Mouse (Mus musculus): Measurements from ENCODE around the gene Myh1.

Gene Myh1

DNA sequence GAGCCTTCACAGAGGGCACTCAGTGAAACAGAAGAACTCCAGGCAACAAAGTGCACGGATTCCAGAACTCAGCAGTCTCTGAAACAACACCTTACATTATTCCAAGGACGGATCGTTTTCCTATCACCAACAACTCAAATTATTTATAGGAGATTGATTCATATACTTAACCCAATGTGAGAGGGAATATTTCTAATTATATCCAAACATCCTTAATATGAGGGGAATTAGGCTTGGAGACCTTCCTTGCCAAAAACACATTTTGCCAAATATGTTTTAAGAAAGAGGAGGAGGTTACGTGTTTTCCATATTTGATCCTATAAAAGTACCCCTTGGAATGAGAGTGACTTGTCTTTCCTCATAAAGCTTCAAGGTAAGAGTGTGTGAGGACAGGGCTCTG lies at the start of gene Myh1:
Gene Myh1 (plus strand): TSS at position 301 of the 400 bp plus-strand sequence.
- DNase-seq, result no peak

DNA sequence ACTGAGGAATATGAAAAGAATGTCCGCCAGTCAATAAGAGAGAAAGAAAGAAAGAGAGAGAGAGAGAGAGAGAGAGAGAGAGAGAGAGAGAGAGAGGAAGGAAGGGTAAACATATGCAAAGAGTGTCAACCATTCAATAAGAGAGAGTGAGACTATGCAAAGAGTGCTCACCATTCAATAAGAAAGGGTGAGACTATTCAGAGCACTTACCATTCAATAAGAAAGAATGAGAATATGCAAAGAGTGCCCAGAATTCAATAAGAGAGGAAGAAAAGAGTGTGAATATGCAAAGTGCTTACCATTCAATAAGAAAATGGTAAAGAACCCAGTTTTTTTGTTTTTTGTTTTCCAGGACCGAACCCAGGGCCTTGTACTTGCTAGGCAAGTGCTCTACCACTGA lies 49.6 kb upstream of the Myh1 start:
- no peak for DNase-seq

DNA sequence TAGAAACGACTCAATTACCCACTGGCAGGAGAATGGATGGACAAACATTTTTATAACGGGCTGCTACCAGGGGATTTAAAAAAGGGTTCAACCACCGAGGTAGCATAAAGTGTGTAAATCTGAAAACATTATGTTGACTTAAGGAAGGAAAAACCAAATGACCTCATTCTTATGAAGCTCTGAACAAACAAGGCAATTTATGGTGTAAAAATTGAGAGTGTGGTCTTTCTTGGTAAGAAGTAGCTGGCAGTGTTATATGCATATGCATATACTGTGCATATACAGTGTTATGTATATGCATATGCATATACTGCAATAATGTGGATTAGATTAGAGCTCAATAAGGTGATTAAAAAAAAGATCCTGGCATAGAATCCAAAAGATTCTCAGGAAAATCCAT lies 48.7 kb upstream of the Myh1 start:
- DNase-seq, result no peak

DNA sequence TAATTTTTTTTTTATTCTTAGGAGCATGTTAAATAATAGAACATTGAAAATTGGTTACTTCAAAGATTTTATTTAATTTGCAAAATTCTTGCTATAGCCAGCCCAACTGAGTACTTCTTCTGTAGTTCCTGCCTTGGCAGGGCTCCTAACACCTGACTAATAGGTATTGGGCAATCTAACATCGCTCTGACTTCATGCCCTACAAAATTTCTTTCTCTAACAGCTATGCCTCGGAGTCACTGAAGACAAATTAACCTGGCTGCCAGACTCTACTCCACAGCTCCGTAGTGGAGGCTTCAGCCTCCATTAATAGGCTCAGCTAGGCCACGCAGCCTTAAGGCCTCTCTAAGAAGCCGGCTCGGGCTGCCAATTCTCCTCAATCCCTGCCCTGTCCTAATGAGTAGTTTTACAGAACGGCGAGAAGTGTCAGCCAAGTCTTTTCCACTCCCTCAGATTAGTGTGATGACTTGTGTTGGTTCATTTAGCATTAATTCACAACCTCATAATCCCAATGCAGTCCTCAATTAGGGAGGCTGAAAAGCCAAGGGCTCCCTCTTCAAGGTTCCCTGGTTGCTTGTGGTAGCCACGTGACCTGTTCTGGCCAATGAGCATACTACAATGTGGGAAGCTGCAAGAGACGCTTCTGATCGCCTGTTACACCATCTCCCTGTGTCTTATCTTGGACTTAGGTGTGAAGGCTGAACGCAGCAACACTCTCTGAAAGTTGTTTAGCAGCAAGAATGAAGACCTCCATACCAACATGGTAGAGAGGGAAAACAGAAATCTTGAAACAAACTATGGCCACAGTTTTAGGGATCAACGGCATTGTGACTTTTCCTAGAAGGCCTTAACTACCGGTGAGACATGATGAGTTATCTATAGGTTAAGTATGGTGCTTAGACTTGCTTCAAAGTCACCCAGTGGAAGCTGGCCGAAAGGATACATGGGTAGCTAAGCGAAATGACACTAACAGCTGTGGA lies 47.9 kb upstream of the Myh1 start:
- no peak for DNase-seq

DNA sequence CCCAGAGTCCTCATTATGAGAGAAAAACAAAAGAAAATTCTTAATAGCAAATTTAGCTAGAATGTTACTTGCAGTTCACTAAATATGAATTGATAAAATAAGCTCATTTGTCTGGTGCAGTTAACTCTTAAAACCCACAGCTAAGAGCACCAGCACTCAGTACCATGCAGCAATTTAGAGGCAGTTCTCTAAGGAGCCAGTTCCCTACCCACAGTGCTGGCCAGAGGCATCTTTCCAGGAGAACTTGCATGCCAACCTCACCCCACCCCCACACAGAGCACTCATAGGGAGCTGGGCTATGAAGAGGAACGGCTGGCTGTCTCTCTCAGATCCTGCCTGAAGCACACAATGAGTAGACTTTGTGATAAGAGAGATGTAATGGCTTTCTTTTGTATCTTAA lies 46.7 kb upstream of the Myh1 start:
- DNase-seq, result no peak

DNA sequence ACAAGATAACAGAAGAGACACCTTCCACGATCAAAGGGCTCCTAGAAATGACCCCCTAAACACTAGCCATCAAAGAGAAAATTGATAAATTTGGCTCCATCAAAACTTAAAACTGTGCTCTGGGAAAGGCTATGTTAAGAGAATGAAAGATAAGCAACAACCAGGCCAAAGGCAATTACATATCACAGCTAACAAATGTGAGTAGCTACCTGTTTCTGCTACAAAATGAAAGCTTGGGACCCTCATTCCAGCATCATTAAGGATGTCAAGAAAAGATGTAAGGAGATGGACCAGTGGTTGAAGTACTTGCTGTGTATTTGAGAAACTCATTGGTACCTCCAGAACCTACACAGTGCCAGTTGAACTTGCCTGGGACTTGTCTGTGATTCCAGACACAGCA lies 46.0 kb upstream of the Myh1 start:
- no peak for DNase-seq

DNA sequence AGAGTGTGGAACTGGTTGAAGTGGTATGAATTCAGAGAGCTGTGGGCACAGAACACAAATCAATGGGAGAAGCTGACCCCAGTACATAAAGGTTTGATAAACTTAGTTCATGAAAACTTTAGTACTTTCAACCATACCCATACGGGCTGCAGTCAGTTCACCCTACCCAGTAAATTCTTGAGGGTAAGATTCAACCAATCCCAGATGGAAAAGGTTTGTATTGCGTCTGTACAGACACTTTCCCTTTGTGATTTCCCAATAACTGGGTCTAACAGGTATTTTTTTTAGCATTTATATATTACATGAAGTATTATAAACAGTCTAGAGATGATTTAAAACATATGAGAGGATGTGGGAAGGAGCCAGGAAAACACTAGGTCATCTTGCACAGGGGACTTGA lies 44.2 kb upstream of the Myh1 start:
- DNase-seq, result no peak

DNA sequence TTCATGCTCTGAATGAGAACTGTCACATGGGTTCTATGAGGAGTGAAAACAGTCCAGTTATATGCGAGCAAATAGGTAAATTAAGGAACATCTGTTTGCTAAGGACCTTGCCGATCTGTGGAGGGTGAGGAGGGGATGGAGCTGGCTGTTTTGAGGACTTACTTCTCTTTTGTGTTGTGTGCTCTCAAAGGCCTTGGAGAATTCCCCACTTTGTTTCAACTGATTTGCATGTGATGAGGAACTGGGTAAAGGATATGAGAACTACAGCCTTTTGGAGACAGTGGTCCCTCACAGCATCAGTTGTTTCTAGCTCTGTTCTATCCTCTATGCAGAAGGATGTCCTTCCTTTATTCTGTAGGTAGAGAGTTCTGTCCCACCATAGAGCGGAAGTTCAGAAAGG lies 39.7 kb upstream of the Myh1 start:
- no peak for DNase-seq

DNA sequence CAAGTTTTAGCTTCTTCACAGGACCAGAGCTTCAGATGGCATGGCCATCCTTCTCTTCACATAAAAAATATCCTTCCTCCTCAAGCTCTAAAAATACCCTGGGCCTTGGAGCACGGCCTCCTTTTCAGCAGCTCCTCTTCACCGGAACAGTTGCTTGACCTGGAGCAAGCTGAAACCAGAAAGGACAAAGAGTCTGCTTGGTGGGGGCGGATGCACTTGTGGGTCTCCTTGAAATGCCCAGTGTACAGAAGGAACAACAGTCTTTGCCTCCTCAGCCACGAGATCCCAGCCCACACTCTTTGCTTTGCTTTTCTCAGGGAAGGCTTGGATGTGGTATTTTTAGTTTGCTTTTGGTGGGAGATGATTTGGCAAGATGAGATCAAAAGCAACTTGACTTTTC lies 36.2 kb upstream of the Myh1 start:
- no peak for DNase-seq

DNA sequence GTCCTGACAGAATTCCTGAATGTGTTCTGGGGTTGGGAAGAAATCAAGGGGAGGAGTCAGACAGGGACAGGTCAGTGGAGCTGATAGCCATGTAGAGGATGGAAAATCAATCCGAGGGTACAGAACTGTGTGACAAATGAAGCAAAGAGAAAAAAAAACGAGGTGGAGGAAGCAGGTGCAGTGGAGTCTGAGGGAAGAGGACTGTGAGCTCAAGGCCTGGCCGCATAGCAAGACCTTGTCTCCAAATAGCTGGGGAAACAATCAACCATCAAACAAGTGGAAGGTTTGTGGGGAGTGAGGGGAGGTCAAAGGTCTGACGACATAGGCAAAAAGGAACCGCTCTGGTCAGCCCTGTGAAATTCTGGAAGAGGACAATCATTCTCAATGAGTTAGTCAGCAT lies 35.0 kb upstream of the Myh1 start:
- DNase-seq, result no peak

DNA sequence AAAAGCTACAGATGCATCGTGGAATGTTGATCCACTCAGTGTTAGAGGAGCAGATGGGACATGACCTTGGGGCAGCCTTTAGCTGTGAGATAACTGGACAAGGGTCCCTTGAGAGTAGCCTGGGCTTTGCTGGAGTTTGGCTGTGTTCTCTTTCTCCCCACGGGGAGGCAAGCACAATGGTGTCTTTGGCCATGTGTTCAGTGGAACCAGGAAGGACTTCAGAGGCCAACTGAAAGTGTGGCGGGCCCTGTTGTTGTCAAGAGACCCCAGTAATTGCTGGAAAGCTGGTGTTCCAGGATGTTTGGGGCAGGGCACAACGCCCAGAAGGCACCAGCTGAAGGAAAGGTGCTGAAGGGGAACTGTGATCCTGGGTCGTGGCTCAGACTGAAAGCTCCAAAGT lies 30.6 kb upstream of the Myh1 start:
- DNase-seq, result no peak

DNA sequence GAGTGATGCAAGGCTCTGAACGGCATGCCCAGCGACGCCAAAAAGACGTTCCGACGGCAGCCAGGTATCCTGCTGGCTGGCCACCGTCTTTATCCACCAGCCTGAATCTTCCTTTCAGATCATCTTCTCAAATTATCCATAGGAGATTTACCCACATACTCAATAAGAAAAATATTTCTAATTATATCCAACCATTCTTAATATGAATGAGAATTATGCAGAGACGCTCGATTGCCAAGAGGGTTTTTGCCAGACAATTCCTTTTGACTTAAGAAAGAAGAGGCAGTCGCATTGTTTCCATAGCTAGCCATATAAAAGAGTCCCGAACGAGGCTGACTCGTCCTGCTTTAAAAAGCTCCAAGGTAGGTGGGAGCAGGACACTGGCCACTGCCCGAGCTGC lies 29.1 kb upstream of the Myh1 start, which contains the start of gene Myh2:
Gene Myh2 (plus strand): TSS at position 301 of the 400 bp plus-strand sequence.
- DNase-seq, result no peak

DNA sequence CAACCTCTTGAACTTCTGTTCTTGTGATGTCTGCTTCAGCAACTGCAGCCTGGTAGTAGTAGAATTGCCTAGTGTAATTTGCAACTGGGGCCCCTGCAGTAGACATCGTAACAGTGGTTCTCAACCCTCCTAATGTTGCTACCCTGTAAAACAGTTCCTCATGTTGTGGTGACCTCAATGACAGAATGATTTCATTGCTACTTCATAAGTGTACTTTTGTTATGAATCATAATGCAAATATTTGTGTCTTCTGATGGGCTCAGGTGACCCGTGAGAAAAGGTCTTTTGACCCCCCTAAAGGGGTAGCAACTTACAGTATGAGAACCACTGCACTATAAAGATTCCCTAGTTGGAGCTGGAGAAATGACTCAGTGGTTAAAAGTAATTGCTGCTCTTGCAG lies 27.4 kb upstream of the Myh1 start:
- no peak for DNase-seq

DNA sequence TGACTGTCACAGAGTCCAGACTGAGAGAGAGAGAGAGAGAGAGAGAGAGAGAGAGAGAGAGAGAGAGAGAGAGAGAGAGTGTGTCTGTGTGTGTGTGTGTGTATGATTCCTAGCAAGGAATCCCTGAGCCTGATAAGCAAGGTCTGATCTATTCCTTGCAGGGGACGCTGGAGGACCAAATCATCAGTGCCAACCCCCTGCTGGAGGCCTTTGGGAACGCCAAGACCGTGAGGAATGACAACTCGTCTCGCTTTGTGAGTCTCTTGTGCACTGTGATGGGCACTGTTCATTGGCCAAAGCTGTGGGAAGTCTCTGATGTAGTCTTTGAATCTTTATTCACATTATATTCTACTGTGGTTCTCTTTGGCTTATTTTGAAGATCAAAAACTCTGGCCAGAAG lies 23.5 kb upstream of the Myh1 start:
- no peak for DNase-seq

DNA sequence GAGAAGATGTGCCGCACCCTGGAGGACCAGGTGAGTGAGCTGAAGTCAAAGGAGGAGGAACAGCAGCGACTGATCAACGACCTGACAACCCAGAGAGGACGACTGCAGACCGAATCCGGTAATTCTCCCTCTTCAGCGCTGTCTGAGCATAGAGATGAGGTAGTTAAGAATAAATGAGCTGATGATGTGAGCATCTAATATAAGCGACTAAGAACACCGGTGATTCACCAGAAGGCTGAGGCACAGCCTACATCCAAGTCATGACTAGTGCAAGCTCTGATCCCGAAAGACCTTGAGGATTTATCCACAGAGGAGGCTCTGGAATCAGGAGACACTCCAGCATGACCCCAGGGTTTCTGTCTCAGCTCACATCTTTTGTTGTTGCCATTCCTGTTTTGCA lies 9.5 kb upstream of the Myh1 start:
- DNase-seq, result no peak

DNA sequence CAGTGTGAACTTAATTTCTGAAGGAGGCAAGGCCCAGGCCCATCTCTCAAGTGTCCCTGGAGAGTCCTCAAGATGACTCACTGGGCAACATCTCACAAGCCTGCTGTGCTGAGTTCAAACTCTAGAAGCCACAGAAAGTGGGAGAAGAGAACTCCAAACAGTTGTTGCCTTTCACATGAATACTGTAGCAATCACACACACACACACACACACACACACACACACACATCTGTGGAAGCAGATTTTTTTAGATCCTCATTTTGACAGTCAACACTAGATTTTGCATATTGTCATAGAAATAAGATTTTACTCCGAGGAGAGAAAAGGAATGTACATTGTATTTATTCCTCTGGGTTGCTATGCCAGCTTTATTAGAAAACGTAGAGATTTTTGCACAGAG lies 9.0 kb upstream of the Myh1 start:
- no peak for DNase-seq

DNA sequence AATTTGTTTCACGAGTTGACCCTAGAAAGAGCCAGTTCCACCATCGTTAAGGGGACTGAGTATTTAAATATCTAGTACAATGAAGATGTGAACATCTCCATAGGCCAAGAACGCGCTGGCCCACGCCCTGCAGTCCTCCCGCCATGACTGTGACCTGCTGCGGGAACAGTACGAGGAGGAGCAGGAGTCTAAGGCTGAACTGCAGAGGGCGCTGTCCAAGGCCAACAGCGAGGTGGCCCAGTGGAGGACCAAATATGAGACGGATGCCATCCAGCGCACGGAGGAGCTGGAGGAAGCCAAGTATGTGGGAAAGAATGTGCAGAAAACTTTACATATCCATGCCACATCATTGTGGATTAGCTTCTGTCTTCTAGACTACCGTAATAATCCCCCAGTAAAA lies 8.4 kb upstream of the Myh1 start:
- no peak for DNase-seq

DNA sequence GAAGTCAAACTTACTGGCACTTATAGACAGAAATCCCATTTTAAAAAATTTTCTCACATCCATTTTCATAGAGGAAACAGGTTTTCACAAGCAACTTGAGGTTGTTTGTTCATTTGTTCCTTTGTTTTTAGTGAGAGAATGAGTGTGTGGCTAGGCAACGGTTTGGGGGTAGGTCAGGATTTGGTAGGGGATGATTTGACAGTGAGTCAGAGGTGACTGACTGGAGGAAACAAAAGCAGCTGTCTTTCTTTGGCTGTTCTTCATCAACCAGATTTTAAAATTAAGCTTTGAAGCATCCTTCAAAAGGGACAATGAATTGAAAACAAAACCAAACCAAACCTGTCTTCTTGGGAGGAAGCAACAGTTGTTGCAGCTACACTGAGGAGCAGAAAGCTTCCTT lies 531 bp upstream of the Myh1 start:
- DNase-seq, result no peak

DNA sequence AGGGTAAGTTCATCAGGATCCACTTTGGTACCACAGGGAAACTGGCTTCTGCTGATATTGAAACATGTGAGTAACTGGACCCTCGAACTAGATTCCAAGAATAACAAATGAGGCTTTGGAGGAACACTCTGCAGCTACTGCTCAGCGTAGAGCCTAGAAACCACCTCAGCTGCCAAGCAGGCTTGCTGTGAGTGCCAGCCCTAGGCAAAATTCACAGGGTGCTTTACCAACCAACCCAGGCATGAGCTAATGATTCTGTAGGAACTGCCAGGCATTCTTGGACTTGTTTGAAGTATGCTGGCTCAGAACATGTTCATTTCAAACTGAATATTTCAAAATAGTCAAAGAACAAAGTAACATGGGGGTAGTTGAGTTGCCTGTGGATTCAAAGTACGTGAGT lies 4.9 kb downstream of the Myh1 start:
- DNase-seq, result no peak

DNA sequence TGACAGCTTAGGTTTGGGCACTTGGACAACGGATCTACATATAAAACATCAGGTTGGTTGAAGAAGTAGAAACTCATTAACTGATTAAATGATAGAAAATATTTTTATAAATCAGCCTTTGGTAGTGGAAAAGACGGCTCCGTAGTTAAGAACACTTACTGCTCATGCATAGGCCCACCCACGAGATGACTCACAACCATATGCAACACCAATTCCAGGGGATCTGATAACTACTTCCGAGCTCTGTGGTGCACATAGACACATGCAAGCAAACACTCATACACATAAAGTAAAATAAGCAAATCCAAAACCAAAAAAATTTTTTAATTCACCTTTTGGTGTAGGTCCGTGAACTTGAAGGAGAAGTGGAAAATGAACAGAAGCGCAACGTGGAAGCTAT lies 22.0 kb downstream of the Myh1 start:
- no peak for DNase-seq

DNA sequence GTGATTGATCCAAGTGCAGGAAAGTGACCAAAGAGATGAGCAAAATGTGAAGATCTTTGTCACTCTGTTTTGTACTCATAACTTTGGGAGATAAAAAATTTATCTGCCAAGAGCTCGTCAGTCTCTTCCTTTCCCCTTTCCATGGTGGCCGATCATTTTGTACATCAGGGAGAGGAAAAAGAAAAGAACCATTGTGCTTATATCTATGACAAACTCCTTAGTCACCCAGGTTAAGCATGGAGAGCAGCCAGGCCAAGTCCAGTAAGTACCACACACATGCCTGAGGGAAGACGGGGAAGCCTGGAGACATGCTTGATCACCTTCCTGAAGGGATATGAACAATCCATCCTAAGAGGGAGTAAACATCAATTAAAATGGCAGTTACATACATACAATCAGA lies 24.6 kb downstream of the Myh1 start:
- DNase-seq, result no peak

DNA sequence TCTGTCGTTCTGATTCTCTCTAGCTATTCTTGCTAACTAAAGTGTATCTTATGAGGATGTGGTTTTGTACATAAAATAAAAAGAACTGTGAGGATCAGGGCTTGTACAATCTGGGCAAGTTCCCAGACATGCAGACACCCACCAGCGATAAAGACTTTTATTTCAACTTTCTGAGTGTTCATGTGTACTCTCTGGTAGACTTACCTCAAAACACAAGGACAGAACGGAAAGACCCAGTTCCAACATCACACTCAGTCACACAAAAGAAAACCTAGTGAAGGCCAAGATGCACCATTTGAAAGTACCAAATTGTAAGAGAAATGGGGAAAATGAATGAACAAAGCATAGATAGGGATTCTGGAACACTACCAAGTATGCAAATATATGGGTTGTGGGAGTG lies 28.9 kb downstream of the Myh1 start:
- DNase-seq, result no peak

DNA sequence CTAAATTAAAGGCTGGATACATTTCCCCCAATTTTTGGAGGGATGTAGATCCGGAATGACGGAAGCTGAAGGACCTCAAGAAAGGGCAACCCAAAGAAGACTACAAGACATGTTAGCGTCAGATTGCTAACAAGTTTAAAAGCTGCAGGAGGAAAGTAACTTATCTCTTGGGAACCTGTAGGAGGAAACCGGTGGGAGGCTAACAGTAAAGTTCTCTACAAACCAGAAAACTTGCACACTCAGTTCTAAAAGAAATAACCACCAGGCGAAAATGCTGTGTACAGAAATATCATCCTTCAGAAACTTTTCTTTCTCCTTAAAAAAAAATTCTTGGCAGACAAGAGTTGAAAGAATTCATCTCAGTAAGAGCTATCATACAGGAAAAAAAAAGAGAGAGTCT lies 29.3 kb downstream of the Myh1 start:
- DNase-seq, result no peak

DNA sequence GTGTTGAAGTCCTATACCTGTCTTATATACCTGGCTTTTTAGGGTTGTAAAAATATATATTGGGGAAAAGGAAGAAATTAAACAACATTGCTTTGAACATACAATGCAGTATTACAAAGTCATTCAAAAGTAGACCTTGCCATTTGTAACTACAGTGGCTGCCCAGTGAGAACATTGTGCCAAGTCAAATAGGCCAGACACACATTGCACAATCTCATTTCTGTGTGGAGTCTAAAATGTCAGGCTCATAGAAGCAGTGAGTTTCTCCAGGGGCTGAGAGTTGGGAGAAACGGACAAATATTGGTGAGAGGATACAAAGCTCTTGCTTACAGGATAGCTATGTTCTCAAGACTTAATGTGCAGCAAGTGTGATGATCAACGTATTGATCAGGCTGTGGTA lies 30.1 kb downstream of the Myh1 start:
- no peak for DNase-seq
